8 mouse cellular contexts compared by ENCODE assay signal in the genomic region with DNA sequence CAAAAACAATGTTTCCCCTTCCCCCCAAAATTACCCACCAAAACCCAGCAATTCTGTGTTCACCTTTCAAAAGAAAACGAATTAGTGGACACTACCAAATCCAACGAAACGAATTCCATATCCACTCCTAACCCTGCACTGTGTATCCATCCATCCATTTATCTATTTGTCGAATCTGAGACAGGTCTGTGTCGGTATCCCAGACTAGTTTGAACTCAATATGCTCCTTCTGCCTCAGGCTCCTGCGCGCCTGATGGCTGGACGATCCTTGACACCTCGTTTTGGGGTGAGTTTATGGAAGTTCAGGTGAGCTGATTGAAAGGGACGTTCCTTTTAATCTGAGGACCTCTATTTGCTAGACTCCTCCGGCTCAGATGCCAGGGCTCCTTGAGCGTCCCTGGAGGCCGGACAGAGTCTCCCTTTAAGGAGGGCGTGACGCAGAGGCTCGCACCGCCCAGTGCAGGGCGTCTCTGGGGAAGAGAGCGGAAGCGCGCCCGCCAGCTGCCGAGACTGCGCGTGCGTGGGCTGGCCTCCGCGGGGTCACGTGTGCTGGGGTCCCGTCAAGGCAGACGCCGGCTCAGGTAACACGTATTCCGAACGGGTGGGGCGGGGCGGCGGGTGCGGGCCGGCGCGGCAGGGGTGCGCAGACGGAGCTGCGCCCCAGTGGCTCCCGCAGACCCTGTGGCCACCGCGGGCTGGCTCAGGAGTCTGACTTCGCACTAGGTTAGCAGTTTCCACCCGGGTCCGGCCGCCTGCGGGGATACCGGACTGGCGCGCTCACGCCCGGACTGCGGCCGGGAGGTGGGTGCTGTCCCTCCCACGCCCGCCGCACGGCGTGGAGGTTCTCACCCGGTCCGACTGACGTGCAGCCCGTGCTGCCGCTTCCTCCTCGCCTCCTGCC. TPM values are rescaled to one million over a fixed set of nuclear protein-coding genes. Genes with fewer than 3 reads are reported as not detected.
DNase-seq lines count a peak whose midpoint lies in the region; ATAC-seq lines count a peak whose summit lies in the region.

A gene (plus strand): TSS at position 474 of the 901 bp plus-strand sequence.

- 1% methylated on average over 54 of the region's 71 CpGs for WGBS in hindbrain, embryonic 11.5 days

- peak; percentile 96 for ATAC-seq in hindbrain, embryonic 11.5 days (ENCODE audit: low FRiP score)

- DNase-seq in MN1 (ENCODE audit: low spot score) = peak; percentile 93
- DNase-seq in cerebellum, adult 9-10 months = peak; percentile 86
- DNase-seq in frontal cortex, adult 2 months (ENCODE audit: extremely low spot score in 1 of 2, low spot score in 1 of 2) = peak; percentile 73 to 92
- DNase-seq in hindbrain, embryonic 11.5 days (ENCODE audit: low spot score) = peak; percentile 92
- DNase-seq in layer of hippocampus, postnatal 10 days (ENCODE audit: low spot score in 2 of 2) = peak; percentile 81 to 89
- DNase-seq in lung, postnatal 10 days = peak; percentile 95
- DNase-seq in ovary, postnatal 36 days (ENCODE audit: low spot score) = peak; percentile 93
- DNase-seq in thymus, postnatal 25 days = peak; percentile 93

- peak within 1 kb of the TSS; percentile 82 for H3K9ac ChIP-seq in hindbrain, embryonic 11.5 days (ENCODE audit: low read depth, low read length)

- H3K9me3 ChIP-seq in hindbrain, embryonic 11.5 days (ENCODE audit: control insufficient read depth, low read length) = no peaks in the 10 kb centered on the region

- H3K27ac ChIP-seq in hindbrain, embryonic 11.5 days (ENCODE audit: low read depth, low read length) = peak within 1 kb of the TSS; percentile 68

- H3K4me1 ChIP-seq in hindbrain, embryonic 11.5 days (replicated peaks; ENCODE audit: control insufficient read depth, insufficient read depth, low read length) = no peaks in the 10 kb centered on the region

- no peaks in the 10 kb centered on the region for H3K27me3 ChIP-seq in hindbrain, embryonic 11.5 days (ENCODE audit: control insufficient read depth, insufficient read depth, low read length)

- H3K36me3 ChIP-seq in hindbrain, embryonic 11.5 days (ENCODE audit: control insufficient read depth, insufficient read depth, low read length) = no peaks in the 10 kb centered on the region

- peak within 1 kb of the TSS; percentile 87 for H3K4me3 ChIP-seq in hindbrain, embryonic 11.5 days (ENCODE audit: low read depth, low read length)

- H3K4me2 ChIP-seq in hindbrain, embryonic 11.5 days (replicated peaks; ENCODE audit: low read depth, low read length) = peak within 1 kb of the TSS; percentile 99

RNA-seq across cellular contexts. Expression of the gene that starts here (rescaled TPM):
- 29.2 and 33.3 TPM in 2 replicates for polyA plus RNA-seq in frontal cortex, adult 2 months (2012; rRNA removed)
- polyA plus RNA-seq in hindbrain, embryonic 11.5 days (2014; fragmentation: Nextera tagmentation; extraction: Ambion mirVana) = 27.0 and 29.6 TPM in 2 replicates
- total RNA-seq in layer of hippocampus, postnatal 10 days (2021) = 10 to 100 TPM; 48.3 to 51.5 TPM

Comparison
In these comparisons a context has a peak if more than half of its experiments do, and no peak if none do; other contexts are left out.
1. Peak in every context shown above with its lines: DNase-seq, ATAC-seq, H3K4me3 ChIP-seq and H3K27ac ChIP-seq.